Mouse (Mus musculus) testis, adult 2 months (tissue): ENCODE data around the gene Kif1b. TPM values are rescaled to one million over a fixed set of nuclear protein-coding genes. Genes with fewer than 3 reads are reported as not detected.

Experiments
- H3K27ac ChIP-seq: fragments of 200-500 bp; 2 replicates; pipeline ENCODE4 v1.5.1; 2012; ENCODE audit warnings: low read depth, low read length; ENCODE audit not compliant: control insufficient read depth, insufficient read depth
- H3K27me3 ChIP-seq: fragments of 200-500 bp; 2 replicates; pipeline ENCODE4 v1.6.1; 2012; ENCODE audit warnings: mild to moderate bottlenecking, low read length, moderate library complexity; ENCODE audit not compliant: control insufficient read depth, insufficient read depth
- H3K36me3 ChIP-seq: fragments of 200-500 bp; 2 replicates; pipeline ENCODE4 v1.6.1; 2012; ENCODE audit warnings: mild to moderate bottlenecking, low read length; ENCODE audit not compliant: control insufficient read depth, insufficient read depth
- H3K4me1 ChIP-seq: fragments of 200-500 bp; 2 replicates; pipeline ENCODE4 v1.6.1; 2012; ENCODE audit warnings: low read length; ENCODE audit not compliant: control insufficient read depth, insufficient read depth
- H3K4me3 ChIP-seq: fragments of 200-500 bp; 2 replicates; pipeline ENCODE4 v1.5.1; 2012; ENCODE audit warnings: low read depth, mild to moderate bottlenecking, low read length, moderate library complexity, mixed read lengths; ENCODE audit not compliant: control insufficient read depth
- CTCF ChIP-seq: fragments of 200-500 bp; IDR thresholded peaks from 2 replicates; pipeline ENCODE4 v1.5.1; 2012; ENCODE audit warnings: low read depth, mild to moderate bottlenecking, inconsistent platforms, low read length, moderate library complexity; ENCODE audit not compliant: control insufficient read depth, insufficient read depth, insufficient replicate concordance
- POLR2A ChIP-seq: fragments of 200-500 bp; IDR thresholded peaks from 2 replicates; pipeline ENCODE4 v1.6.1; 2012; ENCODE audit warnings: low read depth, mild to moderate bottlenecking, inconsistent platforms, low read length, moderate library complexity; ENCODE audit not compliant: control insufficient read depth
- polyA plus RNA-seq: library from polyadenylated mRNA; depleted of rRNA; stranded (reverse); fragments of >200 nt; gene quantifications from 2 replicates; pipeline ENCODE4 v1.2.3, GENCODE M21; 2012

Gene Kif1b
- polyA plus RNA-seq, 1 experiment: 25.9 TPM

- Histone ChIP-seq H3K4me3 (no peak overlapping the region), H3K4me1 (no peaks in the 10 kb centered on the region), H3K27ac (no peak overlapping the region), H3K36me3 (peaks cover 1% of the 10 kb centered on the region; the same call in 1 of the 2 replicates), H3K27me3 (no peaks in the 10 kb centered on the region)
- TF ChIP-seq CTCF: no peak
- no peak for TF ChIP-seq POLR2A
These were observed 48.6 kb downstream of the Kif1b start for GRCm38 (mm10) chr4:149258926-149259325.

GRCm38 (mm10) chr4:149256511-149257300 is 50.8 kb downstream of the Kif1b start:
- no peak overlapping the region for H3K27ac ChIP-seq

GRCm38 (mm10) chr4:149255277-149256270 is 51.9 kb downstream of the Kif1b start:
- no peak overlapping the region for H3K27ac ChIP-seq
- TF ChIP-seq POLR2A (no peak), CTCF (no peak)
- H3K27me3 ChIP-seq: no peaks in the 10 kb centered on the region
- H3K36me3 ChIP-seq: peaks cover 1% of the 10 kb centered on the region
- no peaks in the 10 kb centered on the region for H3K4me1 ChIP-seq
- H3K4me3 ChIP-seq: no peak overlapping the region

More at GRCm38 (mm10) chr4:149256511-149257300, 50.8 kb downstream of the Kif1b start:
- H3K27me3 ChIP-seq: no peaks in the 10 kb centered on the region
- no peak overlapping the region for H3K4me3 ChIP-seq
- TF ChIP-seq CTCF: no peak
- TF ChIP-seq POLR2A: no peak
- H3K4me1 ChIP-seq: no peaks in the 10 kb centered on the region
- peaks cover 1% of the 10 kb centered on the region for H3K36me3 ChIP-seq

- H3K27ac ChIP-seq: no peak overlapping the region
These were observed 52.7 kb downstream of the Kif1b start for GRCm38 (mm10) chr4:149254827-149255226.

GRCm38 (mm10) chr4:149249311-149249710 is 58.2 kb downstream of the Kif1b start:
- peaks cover 3% of the 10 kb centered on the region for H3K36me3 ChIP-seq
- no peak overlapping the region for H3K4me3 ChIP-seq
- H3K27ac ChIP-seq: no peak overlapping the region
- no peaks in the 10 kb centered on the region for H3K27me3 ChIP-seq
- H3K4me1 ChIP-seq: no peaks in the 10 kb centered on the region
- no peak for TF ChIP-seq POLR2A
- TF ChIP-seq CTCF: no peak

More at GRCm38 (mm10) chr4:149254827-149255226, 52.7 kb downstream of the Kif1b start:
- no peak overlapping the region for H3K4me3 ChIP-seq
- H3K4me1 ChIP-seq: no peaks in the 10 kb centered on the region
- no peak for TF ChIP-seq CTCF
- no peak for TF ChIP-seq POLR2A
- H3K36me3 ChIP-seq: peaks cover 1% of the 10 kb centered on the region
- no peaks in the 10 kb centered on the region for H3K27me3 ChIP-seq

GRCm38 (mm10) chr4:149247772-149248171 is 59.7 kb downstream of the Kif1b start:
- Histone ChIP-seq H3K4me1 (no peaks in the 10 kb centered on the region), H3K27ac (no peak overlapping the region), H3K4me3 (no peak overlapping the region), H3K27me3 (no peaks in the 10 kb centered on the region), H3K36me3 (peaks cover 3% of the 10 kb centered on the region)
- TF ChIP-seq CTCF: no peak
- TF ChIP-seq POLR2A: no peak

- no peak overlapping the region for H3K27ac ChIP-seq
- H3K36me3 ChIP-seq: peaks cover 3% of the 10 kb centered on the region
- H3K4me3 ChIP-seq: no peak overlapping the region
- H3K27me3 ChIP-seq: no peaks in the 10 kb centered on the region
- TF ChIP-seq POLR2A: no peak
- no peak for TF ChIP-seq CTCF
- H3K4me1 ChIP-seq: no peaks in the 10 kb centered on the region
These were observed 60.3 kb downstream of the Kif1b start for GRCm38 (mm10) chr4:149247156-149247633.
